Mouse (Mus musculus) spleen, postnatal 0 days (tissue): ENCODE measurements around the gene Slc5a5. TPM values are rescaled to one million over a fixed set of nuclear protein-coding genes. Genes with fewer than 3 reads are reported as not detected.

Experiments
- microRNA counts: library from miRNA; unstranded; fragments of <30 nt; microRNA quantifications from one replicate; lab custom pipeline; 2015
- polyA plus RNA-seq: library from polyadenylated mRNA; unstranded; fragments of >200 nt; fragmentation: Nextera tagmentation; extraction: Ambion mirVana; gene quantifications from 2 replicates; pipeline ENCODE4 v1.2.1, GENCODE M21; 2015

The Slc5a5 gene
- 0.05 and 0.07 TPM in 2 replicates for polyA plus RNA-seq

DNA sequence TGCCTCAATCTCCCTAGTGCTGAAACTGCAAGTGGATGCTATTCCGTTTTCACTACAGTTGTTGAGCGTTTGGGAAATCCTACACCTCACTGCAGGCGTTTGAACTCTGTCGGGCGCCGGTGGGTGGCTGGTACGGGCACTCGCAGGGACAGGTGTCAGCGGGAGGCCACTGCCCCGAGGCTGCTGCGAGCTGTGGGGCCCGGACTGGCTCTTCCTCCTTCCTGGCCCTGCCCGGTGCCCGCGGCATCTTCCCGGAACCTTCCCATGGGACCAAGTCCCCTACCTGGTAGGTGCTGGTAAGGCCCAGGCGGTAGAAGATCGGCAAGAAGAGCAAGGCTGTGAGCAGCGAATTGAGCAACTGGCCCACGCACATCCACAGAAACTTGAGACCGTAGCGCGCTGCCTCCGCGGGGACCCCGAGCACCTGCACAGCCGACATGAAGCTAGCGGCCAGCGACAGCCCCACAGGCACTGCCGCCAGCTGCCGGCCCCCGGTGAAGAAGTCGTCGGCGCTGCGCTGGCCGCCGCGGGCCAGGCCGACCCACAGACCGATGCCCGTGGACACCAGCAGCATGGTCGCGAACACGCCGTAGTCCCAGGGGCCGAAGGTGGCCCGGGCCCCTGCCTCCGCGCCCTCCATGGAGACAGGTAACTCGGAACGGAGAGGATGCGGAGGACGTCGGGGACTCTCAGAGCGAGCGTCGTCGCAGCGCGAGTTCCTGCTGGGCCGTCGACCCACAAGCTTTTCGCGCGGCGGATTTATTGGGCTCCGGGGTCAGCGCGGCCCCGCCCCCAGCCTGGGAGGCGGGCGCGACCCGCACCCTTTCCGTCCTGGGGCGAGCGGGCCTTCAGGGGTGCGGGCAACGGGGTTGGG lies at the start of gene Slc5a5:
Gene Slc5a5 (minus strand): TSS at position 736 of the 874 bp plus-strand sequence.

DNA sequence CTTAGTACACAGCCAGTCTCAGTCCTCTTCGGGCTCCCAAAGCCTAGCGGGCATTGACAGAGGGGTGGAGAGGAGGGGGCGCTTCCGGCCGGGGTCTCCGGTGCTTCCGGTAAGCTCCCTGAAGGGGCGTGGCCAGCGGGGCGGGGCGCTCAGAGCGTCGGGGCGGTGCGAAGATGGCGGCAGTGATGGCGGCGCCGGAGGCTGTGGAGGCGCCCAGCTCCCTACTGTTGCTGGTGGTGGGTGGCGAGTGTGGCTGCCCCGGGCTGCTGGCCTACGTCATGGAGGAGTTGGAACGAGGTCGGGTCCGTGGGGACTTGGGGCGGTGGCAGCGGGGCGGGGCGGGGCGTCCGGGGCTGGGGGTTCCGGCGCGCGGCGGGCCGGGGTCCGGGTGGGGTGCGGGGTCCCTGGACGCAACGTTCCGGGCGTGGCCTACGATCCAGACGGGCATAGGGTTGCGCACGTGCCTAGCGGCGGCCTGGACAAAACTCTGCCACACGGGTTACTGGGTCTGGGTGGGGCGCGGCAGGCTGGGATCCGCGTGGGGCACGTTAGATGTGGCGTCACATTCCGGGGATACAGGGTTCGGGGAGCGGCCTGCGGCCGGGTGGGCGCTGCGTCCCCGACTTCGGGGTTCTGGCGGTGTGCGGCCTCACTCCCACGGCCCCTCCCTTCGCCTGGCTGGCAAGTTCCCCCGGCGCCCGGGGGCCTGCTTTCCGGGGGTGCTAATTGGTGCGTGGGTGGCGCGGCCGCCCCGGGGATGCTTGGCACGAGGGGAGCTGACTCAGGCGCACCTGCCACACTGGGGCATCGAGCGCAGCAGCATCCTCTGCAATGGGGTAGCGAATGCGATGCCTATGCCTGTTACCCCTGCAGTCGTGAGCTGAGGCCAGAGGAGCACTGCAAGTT lies 13.5 kb upstream of the Slc5a5 start, which contains the start of gene Map1s:
Gene Map1s (plus strand): TSS at position 102 of the 906 bp plus-strand sequence.

DNA sequence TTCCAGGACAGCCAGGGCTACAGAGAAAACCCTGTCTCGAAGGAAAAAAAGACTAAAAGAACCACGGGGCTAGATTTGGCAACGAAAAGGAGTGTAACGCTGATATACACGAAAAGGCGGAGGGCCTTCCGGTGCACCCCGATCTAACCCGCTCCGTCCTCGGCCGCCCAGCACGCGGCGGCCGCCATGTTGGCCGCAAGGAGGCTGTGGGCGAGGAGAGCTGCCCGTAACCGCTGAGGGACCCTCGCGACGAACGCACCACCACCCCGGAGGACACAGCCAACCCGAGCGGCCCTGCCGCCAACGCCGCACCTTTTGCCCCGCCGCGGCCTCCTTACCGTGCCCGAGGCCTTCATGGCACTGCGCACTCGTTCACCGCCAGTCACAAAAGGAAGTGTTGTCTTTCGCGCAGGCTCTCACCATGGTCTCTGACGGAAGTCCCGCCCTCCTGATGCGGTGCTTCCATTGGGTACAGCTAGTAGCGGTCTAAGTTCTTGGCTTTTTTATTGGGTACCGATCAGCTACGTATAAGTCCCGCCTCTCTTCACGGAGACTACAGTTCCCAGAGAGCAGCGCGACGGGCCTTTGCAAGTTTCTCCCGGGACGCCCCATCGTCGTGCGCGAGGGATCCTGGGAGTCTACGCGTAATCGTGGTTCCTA lies 4.6 kb upstream of the Slc5a5 start, which contains the start of gene Rpl18a:
Gene Rpl18a (minus strand): TSS at position 392 of the 660 bp plus-strand sequence.

DNA sequence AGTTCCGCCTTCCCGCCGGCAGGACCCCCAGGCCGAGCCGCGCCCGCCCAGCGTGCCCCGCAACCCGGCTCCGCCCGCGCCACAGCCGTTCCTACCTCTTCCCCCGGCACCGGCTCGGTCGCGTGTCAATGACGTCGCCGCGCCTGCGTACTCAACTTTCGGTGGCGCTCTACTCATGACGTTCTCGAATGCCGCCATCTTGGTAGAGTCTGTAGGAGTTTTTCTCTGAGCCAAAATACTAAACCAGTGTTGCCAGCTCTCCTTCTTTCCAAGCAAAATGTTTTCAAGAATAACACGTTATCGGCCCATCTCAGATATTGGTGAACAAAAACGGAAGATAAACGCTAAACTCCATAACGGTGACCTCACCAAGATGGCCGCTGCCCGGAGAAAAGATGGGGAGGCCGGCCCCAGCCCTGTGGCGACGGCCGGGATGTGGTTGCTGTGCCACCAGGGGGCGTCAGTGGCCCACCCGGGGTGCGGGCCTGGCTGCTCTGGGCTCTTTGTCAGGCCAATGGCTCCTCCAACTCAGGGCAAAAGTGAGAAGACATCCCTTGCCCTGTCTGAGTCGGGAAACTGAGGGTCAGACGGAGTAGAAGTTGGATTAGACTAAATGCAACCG lies 19.1 kb downstream of the Slc5a5 start, which contains the start of gene Ccdc124:
Gene Ccdc124 (minus strand): TSS at position 572 of the 622 bp plus-strand sequence.

DNA sequence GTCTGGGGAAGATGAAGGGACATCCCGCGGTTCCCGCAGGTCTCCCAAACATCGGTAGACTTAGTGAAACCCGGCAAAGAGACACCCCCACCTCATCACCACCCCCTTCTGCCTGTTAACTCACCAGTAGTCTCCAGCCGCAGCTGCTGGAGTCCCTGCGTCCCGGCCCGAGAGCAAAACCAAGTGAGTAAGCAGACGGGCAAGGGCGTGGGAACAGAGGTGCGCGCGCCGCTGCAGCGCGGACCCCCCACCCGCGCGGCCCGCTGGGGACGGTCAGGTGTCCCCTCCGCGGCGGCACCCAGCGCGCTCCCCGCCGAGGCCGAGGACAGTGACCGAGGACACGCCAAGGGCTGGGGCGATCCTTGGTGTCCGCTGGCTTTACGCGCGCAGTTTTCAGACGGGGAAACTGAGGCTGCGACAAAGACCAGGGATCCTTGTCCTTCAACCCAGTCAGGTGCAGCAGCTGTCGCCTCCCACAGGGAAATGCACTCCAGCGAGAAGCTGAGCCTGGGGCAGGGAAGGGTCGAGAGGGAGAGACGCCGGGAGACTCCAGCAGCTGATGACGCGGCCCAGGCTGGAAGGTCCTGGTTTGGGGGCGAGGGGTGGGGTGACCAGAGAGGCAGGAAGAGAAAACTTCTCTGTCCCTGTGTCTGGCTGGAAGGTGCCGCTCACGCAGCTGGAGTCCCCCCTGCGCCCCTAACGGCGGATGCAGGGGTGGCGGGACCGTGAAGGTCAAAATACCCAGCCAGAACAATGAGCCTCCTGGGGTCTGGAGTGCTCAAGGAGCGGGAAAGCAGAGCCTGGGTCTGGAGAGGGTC lies 29.5 kb downstream of the Slc5a5 start, which contains the start of gene Kcnn1:
Gene Kcnn1 (minus strand): TSS at position 435 of the 818 bp plus-strand sequence.

DNA sequence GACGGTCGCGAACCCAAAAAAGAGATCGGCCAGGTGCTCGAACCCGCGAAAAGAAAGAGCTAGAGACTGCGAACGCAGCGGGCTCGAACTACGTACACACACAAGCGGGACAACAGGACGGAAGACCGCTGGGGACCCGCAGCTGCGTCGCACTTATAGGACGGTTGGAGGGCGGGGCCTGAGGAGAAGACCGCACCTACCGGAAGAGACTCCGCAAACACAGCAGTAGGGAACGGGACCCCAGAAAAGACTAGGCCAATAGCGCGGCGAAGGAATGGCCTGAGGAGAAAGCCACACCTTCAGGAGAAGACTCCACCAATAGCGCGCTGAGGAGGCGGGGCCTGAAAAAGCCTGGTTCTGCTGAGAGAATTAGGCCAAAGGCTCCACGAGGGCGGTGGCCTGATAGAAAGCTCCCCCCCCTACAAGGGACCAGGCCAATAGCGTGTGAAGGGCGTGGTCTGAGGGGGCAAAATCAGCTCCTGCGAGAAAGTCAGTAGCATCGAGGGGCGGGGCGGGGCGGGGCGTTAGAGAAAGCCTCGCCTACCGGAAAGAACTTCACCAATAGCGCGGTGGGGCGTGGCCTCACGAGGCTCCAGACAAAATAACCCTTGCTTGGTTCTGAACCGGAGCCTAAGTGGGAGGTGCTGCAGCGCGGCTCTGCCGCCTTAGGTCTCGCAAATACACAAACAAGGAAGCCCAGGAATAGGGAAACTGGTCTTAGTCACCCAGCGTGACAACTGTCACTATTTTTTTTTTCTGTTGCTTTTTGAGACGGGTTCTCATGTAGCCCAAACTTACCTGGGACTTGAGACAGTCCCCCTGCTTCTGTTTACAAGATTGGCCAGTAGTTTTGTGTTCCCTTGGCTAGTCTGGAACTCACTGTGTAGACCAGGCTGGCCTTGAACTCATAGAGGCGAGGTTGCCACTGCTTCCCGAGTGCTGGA lies 52.9 kb downstream of the Slc5a5 start, which contains the start of gene Arrdc2:
Gene Arrdc2 (minus strand): TSS at position 313 of the 944 bp plus-strand sequence.

MicroRNA genes within 50 kb of the gene (microRNA counts, 519-probe panel; counts per million panel counts)
- 88.3 counts per million for microRNA mmu-miR-1969 (lab: Ali Mortazavi, UCI)

Other genes with a start within 250 kb of the Slc5a5 start
- gene Pgpep1, start 232.4 kb downstream of the Slc5a5 start, polyA plus RNA-seq = 13.5 and 15.4 TPM in 2 replicates
- 209 and 217 TPM in 2 replicates for gene Lsm4, start 219.5 kb downstream of the Slc5a5 start, polyA plus RNA-seq
- gene Jund, start 193.8 kb downstream of the Slc5a5 start, polyA plus RNA-seq = 33.3 and 37.5 TPM in 2 replicates
- not detected in 2 replicates for gene Iqcn, start 189.3 kb downstream of the Slc5a5 start, polyA plus RNA-seq
- 0.16 TPM in 1 of 2 replicates, not detected in the other for gene Gm3336, start 174.2 kb downstream of the Slc5a5 start, polyA plus RNA-seq
- 0.16 and 0.24 TPM in 2 replicates for gene Pde4c, start 169.0 kb downstream of the Slc5a5 start, polyA plus RNA-seq
- 4.8 and 5.3 TPM in 2 replicates for gene Rab3a, start 138.1 kb downstream of the Slc5a5 start, polyA plus RNA-seq
- 53.7 and 56.1 TPM in 2 replicates for gene Mpv17l2, start 131.8 kb downstream of the Slc5a5 start, polyA plus RNA-seq
- 22.8 and 27.4 TPM in 2 replicates for gene Pik3r2, start 116.0 kb downstream of the Slc5a5 start, polyA plus RNA-seq
- gene Mast3, start 87.7 kb downstream of the Slc5a5 start, polyA plus RNA-seq = 12.4 and 14.1 TPM in 2 replicates
- gene Il12rb1, start 84.3 kb downstream of the Slc5a5 start, polyA plus RNA-seq = 0.60 and 0.93 TPM in 2 replicates
- 13.1 and 15.0 TPM in 2 replicates for gene Arrdc2, start 53.0 kb downstream of the Slc5a5 start, polyA plus RNA-seq
- 0.36 and 0.52 TPM in 2 replicates for gene Kcnn1, start 29.5 kb downstream of the Slc5a5 start, polyA plus RNA-seq
- gene Ccdc124, start 18.8 kb downstream of the Slc5a5 start, polyA plus RNA-seq = 54.8 and 56.6 TPM in 2 replicates
- 4,461 and 4,565 TPM in 2 replicates for gene Rpl18a, start 4.7 kb upstream of the Slc5a5 start, polyA plus RNA-seq
- 18.8 and 21.9 TPM in 2 replicates for gene Map1s, start 13.2 kb upstream of the Slc5a5 start, polyA plus RNA-seq